Mouse (Mus musculus): Measurements from ENCODE around the gene Stat4.

Stat4 gene

GRCm38 (mm10) chr1:51986848-51987247 is at the start of gene Stat4:
Stat4 (plus strand) TSS chr1:51987148.
- no peak for DNase-seq (ENCODE audit: low spot score)

DNA sequence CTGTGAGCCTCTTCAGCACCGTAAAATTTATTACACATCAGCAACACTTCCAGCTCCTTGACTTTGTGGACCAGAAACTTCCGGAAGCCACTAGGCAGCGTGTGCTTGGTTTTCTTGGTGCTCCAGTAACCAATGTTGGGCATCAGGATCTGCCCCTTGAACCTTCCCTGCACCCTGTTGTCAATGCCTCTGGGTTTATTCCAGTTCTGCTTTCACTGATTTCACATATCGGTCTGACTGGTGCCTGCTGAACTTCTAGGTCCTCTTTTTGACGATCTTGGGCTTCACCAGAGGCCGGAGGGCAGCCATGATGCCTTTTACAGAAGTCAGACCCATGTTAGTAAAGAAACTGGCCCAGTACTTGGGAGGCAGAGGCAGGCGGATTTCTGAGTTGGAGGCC is 48.6 kb upstream of the Stat4 start:
- DNase-seq (ENCODE audit: low spot score), result no peak

GRCm38 (mm10) chr1:51944755-51945154 is 42.2 kb upstream of the Stat4 start:
- peak; percentile 83 for DNase-seq (ENCODE audit: low spot score)

GRCm38 (mm10) chr1:51947116-51947515 is 39.8 kb upstream of the Stat4 start:
- DNase-seq (ENCODE audit: low spot score), result no peak

GRCm38 (mm10) chr1:51964647-51965046 is 22.3 kb upstream of the Stat4 start:
- DNase-seq (ENCODE audit: low spot score), result no peak

- no peak for DNase-seq (ENCODE audit: low spot score)
Observed at GRCm38 (mm10) chr1:51968994-51969393, 18.0 kb upstream of the Stat4 start.

DNA sequence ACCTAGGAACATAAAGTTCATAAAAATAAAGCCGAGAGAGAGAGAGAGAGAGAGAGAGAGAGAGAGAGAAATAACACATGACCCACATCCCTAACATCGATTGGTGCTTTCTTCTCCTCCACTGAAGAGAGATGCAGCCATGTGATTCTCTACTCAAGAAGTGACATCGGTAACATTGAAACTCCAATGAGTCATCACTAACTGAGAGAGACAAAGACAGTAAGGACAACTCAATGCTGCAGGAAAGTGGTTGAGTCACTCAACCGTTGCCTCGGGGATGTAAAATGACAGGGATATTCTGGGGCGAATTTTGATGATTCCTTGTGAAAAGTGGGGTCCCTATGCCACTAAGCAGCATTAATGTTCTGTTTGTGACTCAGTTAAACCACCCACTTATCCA is 16.8 kb upstream of the Stat4 start:
- DNase-seq (ENCODE audit: low spot score), result no peak

DNA sequence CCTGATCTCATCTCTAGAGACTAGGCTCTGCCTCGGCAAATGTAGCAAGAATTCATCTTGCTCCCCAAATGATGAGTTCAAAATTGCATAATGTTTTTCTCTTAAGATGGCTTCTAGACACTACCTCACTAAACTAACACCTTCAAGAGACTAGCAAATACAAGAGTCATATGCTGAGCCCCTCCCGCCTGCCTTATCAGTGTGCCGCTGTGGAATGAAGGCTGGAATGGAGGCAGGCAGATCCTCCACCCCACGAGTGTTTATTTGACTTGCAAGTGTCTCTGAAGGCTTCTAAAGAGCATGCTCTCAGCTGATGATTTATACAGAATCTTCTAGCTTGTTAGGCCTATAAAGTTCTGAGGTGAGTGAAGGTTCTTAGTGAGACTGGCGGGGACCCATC is 11.4 kb upstream of the Stat4 start:
- no peak for DNase-seq (ENCODE audit: low spot score)

DNA sequence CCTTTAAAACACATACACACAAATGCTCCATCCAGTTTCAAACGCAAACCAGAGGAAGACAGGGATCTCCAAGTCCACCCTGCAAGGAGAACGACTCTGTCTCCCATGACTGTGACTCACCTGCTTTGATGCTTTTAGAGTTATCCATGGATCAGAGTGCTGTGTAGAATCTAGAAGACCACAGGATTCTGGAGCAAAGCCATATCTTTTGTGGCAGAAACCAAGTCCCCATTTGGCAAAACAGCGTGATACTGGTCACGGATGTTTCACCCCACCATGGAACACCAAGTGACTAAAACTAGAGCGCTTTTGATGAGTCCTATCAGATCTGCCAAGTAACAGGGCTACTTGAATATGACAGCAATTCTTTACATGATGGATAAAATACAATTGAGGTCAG is 7.9 kb upstream of the Stat4 start:
- DNase-seq (ENCODE audit: low spot score), result no peak

DNA sequence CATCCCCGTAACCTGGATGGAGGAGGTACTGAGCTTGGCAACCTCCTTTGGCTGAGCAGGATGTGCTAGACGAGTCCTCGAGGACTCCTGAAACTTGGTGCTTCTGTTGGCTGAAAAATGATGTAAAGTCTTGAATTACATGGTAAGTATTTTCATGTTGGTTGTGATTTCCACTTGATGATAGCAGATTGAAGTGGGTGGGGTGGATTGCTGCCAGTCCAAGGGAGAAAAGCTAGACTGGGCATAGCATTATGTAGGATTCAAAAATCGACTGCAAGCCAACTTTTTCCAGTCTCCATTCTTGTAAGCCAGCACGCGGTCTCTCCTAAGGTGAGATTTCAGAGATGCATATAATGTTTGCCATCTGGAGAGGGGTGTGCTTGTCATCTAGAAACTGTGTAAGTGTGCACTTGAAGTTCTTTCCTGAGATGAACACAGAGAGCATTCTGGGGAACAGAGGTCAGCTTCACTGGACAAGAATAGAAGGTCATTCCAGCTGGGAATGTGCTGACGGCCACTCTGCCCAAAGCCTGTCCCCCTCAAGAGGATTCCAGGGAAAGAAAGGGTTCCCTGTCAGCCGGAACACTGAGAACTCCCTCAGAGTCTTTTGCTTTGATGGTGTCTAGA is 5.1 kb downstream of the Stat4 start:
- no peak for DNase-seq (ENCODE audit: low spot score)

GRCm38 (mm10) chr1:51996056-51996455 is 9.1 kb downstream of the Stat4 start:
- DNase-seq (ENCODE audit: low spot score), result no peak

GRCm38 (mm10) chr1:51996751-51997659 is 10.1 kb downstream of the Stat4 start:
- no peak for DNase-seq (ENCODE audit: low spot score)

DNA sequence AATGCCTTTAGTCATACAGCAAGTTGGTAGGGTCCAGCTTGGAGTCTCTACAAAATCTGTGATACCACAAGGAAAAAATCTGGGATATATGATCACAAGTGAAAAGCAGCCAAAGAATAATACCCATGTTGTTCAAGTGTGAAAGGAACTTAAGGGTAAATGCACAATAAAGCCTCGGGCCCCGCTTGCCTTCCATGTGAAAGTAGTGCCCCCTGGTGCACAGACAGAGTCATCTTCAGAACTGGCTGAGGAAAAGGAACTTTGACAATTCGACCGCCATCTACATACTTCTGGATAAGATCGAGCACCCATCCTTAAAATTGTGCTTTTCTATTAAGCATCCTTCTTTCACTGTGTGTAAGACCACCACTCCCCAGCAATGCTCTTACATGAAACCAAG is 11.6 kb downstream of the Stat4 start:
- DNase-seq (ENCODE audit: low spot score), result peak; percentile 61

GRCm38 (mm10) chr1:52004096-52004495 is 17.1 kb downstream of the Stat4 start:
- DNase-seq (ENCODE audit: low spot score), result peak; percentile 86

GRCm38 (mm10) chr1:52008443-52008842 is 21.5 kb downstream of the Stat4 start:
- peak; percentile 45 for DNase-seq (ENCODE audit: low spot score)

DNA sequence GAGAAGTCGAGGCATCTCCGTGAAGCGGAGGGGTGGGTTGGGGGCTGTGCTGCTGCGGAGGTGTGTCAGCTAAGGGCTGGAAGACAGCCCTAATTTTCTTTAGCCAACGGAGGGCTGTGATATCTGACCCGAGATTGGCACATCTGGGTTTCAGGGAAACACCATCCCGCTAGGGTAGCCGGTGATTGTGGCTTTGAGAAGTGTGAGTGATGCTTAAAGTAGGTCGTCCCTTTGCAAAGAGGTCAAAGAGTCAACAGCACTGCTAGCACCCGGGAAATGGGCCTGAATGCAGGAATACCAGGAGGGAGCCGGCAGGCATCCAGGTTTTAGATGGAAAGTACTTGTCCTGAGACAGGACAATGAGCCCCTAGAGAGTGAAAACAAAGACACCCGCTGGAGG is 22.0 kb downstream of the Stat4 start:
- DNase-seq (ENCODE audit: low spot score), result peak; percentile 31

DNA sequence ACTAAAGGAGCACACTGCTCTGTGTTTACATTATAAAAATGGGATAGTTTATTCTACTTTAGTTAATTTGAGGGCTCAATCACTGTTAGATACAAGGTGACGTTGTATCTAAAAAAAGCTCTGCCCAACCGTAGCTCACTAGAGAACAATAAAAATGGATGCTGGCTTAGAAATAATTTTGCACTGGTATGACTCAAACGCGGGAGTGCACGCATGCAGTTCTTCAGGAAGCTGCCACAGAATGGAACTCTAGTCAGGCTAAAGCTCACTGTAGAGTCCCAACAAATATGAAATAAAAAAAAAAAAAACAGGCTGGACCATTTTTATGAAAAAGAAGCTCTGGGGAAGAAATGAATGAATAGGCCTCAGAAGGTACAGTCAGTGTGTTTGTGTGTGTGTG is 23.8 kb downstream of the Stat4 start:
- no peak for DNase-seq (ENCODE audit: low spot score)

- DNase-seq (ENCODE audit: low spot score), result no peak
Observed at GRCm38 (mm10) chr1:52011227-52011626, 24.3 kb downstream of the Stat4 start.

DNA sequence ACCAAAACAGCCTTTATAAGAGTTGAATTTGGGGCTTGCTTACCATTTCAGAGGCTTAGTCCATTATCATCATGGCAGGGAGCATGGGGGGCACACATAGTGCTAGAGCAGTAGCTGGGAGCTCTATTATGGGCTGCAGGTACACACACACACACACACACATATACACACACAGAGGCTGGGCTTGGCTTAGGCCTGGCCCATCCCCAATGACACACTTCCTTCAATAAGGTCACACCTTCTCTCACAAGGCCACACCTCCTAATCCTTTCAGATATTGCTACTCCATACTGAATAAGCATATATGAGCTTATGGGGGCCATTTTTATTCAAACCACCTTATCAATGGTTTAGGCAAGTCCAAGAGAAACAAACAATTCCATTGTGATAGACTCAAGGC is 25.3 kb downstream of the Stat4 start:
- DNase-seq (ENCODE audit: low spot score), result no peak

GRCm38 (mm10) chr1:52012757-52013156 is 25.8 kb downstream of the Stat4 start:
- no peak for DNase-seq (ENCODE audit: low spot score)

GRCm38 (mm10) chr1:52019621-52020020 is 32.7 kb downstream of the Stat4 start:
- no peak for DNase-seq (ENCODE audit: low spot score)

DNA sequence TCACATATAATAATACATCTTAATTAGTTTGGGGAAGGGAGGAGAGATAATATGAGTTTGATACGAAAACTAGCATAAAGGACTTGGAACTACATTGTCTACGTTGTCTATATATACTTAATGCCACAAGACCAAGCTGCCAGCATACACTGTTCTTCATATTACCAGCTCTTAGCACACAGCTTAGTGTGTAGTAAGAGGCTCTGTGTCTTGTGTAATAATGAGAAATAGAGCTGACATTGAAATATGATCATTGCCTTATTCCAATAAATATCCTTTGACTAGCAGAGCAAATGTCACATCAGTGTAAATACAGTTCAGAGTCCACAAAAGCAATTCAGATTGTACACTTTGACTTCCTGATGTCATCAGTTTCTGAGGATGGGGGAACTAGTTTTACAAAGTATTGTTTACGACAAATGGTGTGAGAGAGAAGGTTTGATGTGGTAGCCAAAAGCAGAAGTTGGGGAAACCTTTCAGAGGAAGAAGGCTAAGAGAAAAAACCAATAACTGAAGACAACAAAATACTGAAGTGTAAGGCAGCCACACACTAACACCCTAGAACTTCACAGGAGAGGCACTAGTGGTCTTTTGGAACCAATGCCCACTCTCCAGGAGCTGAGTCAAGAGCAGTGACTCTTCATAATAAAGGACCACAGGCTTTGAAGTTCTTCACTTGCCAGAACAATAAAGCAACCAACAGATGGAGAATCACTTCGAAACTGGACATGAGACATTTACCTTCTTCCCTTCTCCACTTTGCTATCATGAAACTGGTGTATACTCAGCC is 35.2 kb downstream of the Stat4 start:
- no peak for DNase-seq (ENCODE audit: low spot score)

- DNase-seq (ENCODE audit: low spot score), result no peak
Observed at GRCm38 (mm10) chr1:52028686-52029085, 41.7 kb downstream of the Stat4 start.

Measured in embryo, embryonic 10 days (tissue).